Mouse (Mus musculus) lung, embryonic 16.5 days (tissue): ENCODE measurements around the gene Slc4a4. TPM values are rescaled to one million over a fixed set of nuclear protein-coding genes. Genes with fewer than 3 reads are reported as not detected.
A peak's percentile ranks its signal among the peaks of the same experiment; 100 is the strongest.

Experiments used
- ATAC-seq: fragments of 200-750 bp; cut with Nextera tagmentation; 2 replicates; pipeline ENCODE4 v1.8.0; 2017; ENCODE audit warnings: low read depth, mild to moderate bottlenecking, moderate library complexity
- H3K27ac ChIP-seq: fragments of 300-500 bp; sonication (generic); 2 replicates; pipeline ENCODE4 v1.5.1; 2014; ENCODE audit warnings: mild to moderate bottlenecking, control low read depth, low read length
- H3K27me3 ChIP-seq: fragments of 300-500 bp; sonication (generic); 2 replicates; pipeline ENCODE4 v1.6.1; 2014; ENCODE audit warnings: low read depth, low read length, mixed read lengths; ENCODE audit not compliant: control insufficient read depth, insufficient read depth
- H3K36me3 ChIP-seq: fragments of 300-500 bp; sonication (generic); 2 replicates; pipeline ENCODE4 v1.6.1; 2014; ENCODE audit warnings: low read length; ENCODE audit not compliant: control insufficient read depth, insufficient read depth
- H3K4me1 ChIP-seq: fragments of 300-500 bp; sonication (generic); replicated peaks from 2 replicates; pipeline ENCODE4 v1.6.1; 2014; ENCODE audit warnings: low read length, mixed read lengths; ENCODE audit not compliant: control insufficient read depth, insufficient read depth
- H3K4me2 ChIP-seq: fragments of 300-500 bp; sonication (generic); 2 replicates; pipeline ENCODE4 v1.6.1; 2014; ENCODE audit warnings: low read depth, low read length, control low read depth
- H3K4me3 ChIP-seq: fragments of 300-500 bp; sonication (generic); 2 replicates; pipeline ENCODE4 v1.5.1; 2014; ENCODE audit warnings: mild to moderate bottlenecking, low read length, control low read depth
- H3K9ac ChIP-seq: fragments of 300-500 bp; sonication (generic); 2 replicates; pipeline ENCODE4 v1.6.1; 2014; ENCODE audit warnings: low read length, control low read depth
- H3K9me3 ChIP-seq: fragments of 300-500 bp; sonication (generic); 2 replicates; pipeline ENCODE4 v1.6.1; 2016; ENCODE audit warnings: low read length; ENCODE audit not compliant: control insufficient read depth
- WGBS: fragments of 180-500 bp; shearing (Covaris S2); extraction: QIAGEN DNeasy Blood & Tissue Kit; methylation state at CpG from one replicate; pipeline ENCODE4 v1.1.7; 2014; 5-methylcytosine and 5-hydroxymethylcytosine counted together
- polyA plus RNA-seq: library from polyadenylated mRNA; unstranded; fragments of >200 nt; fragmentation: Nextera tagmentation; extraction: Ambion mirVana; gene quantifications from 2 replicates; pipeline ENCODE4 v1.2.1, GENCODE M21; 2015

Slc4a4 gene
- polyA plus RNA-seq, 1 experiment from 2014 or later: 2.8 TPM

DNA sequence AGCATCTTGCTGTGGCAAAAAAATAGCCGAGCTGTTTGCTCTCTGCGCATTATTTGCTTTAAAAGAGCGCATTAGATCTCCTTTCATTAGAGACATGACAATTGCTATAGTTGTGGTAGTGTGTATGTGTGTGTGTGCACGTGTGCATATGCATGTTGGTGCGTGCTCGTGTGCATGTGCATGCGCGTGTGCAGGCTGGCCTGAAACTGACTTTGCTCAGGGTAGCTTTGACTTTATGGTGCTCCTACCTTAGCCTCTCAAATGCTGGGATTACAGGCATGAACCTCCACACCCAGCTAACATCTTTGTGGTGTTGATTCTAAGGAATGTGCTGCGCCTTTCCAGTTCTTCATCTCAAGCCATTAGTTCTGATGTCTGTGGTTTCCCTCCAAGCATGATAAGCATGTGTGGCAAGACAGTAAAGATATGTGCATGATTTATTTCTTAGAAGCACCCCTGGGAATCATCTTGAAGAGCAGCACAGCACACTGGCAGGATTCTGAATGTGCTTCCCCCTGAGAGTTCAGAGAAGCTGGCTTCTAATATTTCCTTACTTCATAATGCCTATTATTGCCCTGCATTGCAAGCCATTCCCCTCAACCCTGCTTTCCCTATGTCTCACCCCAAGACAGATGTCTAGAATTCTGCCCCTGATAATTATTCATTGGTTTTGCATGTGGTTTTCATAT lies 373.3 kb downstream of the Slc4a4 start:
- Histone ChIP-seq H3K27ac (no peak overlapping the region), H3K27me3 (no peaks in the 10 kb centered on the region), H3K9ac (no peak overlapping the region), H3K9me3 (no peaks in the 10 kb centered on the region), H3K4me2 (no peak overlapping the region), H3K4me1 (no peaks in the 10 kb centered on the region), H3K4me3 (no peak overlapping the region), H3K36me3 (no peaks in the 10 kb centered on the region)
- no peak for ATAC-seq
- 88% methylated on average over 9 of the region's 9 CpGs for WGBS

DNA sequence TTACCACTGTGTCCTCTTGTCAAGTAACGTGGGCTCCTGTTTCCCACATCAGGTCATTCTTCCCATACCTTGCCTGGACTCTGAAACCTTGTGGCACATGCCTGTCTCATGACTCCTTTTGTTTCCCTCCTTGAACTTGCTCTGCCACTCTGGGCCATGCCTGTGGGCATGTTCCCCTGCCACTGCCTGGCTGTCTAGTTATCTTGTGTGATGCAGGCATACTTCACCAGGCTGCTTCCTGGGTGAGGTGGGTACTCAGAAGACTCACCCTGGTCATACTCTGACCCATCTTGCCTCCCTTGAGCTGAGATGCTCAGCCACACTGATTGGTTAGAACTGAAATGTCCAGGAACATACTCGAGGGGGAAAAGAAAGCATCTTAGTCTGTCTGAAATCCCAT lies 390.4 kb downstream of the Slc4a4 start:
- H3K27ac ChIP-seq: peak overlapping the region; percentile 92
- peak; percentile 67 for ATAC-seq
- H3K36me3 ChIP-seq: no peaks in the 10 kb centered on the region
- H3K4me3 ChIP-seq: no peak overlapping the region
- H3K27me3 ChIP-seq: no peaks in the 10 kb centered on the region
- H3K4me2 ChIP-seq: no peak overlapping the region
- H3K9me3 ChIP-seq: no peaks in the 10 kb centered on the region
- WGBS: 54% methylated on average over 2 of the region's 2 CpGs
- H3K4me1 ChIP-seq: no peaks in the 10 kb centered on the region; the same call in 1 of the 2 replicates
- H3K9ac ChIP-seq: no peak overlapping the region

DNA sequence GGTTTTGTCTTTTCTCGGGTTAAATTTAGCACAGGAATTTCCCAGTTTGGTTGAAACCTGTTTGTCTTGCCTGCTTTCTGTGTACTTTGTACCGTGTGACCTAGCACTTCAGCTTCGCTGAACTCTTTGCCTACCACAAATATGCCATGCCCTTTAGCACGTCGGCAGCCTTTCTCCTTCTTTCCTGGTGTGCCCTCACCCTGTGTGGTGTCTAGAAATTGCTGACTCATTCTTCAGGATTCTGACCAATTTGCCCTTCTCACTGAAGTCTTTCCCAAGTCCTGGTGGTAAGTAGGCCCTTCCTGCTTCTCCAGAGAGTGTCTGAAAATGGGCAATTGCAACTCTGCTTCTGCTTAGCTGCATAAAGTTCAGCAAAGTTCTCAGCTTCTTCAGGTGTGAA lies 391.0 kb downstream of the Slc4a4 start:
- Histone ChIP-seq H3K4me2 (no peak overlapping the region), H3K4me3 (no peak overlapping the region), H3K4me1 (no peaks in the 10 kb centered on the region; the same call in 1 of the 2 replicates), H3K9ac (no peak overlapping the region), H3K27me3 (no peaks in the 10 kb centered on the region), H3K27ac (peak overlapping the region; percentile 92), H3K36me3 (no peaks in the 10 kb centered on the region), H3K9me3 (no peaks in the 10 kb centered on the region)
- WGBS: 54% methylated on average over 5 of the region's 5 CpGs
- ATAC-seq: peak; percentile 95

DNA sequence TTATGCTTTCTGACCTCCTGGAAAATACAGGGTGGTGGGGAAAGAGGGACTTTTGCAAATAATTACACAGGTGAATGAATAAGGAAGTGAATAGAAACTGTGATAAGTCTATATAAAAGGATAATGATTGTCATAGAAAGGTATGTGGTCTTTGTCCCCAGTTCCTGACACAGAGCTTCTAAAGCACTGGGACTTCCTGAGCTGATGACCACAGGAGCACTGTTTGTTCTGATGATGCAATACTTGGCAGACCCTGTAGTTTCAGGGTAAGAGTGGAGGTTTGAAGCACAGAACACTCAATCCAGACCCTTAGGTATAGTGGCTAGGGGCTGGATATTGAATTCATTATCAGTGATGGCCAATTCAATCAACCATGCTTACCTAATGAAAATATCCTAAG lies 391.7 kb downstream of the Slc4a4 start:
- Histone ChIP-seq H3K4me2 (no peak overlapping the region), H3K4me3 (no peak overlapping the region), H3K27ac (peak overlapping the region; percentile 25), H3K4me1 (no peaks in the 10 kb centered on the region; the same call in 1 of the 2 replicates), H3K36me3 (no peaks in the 10 kb centered on the region), H3K27me3 (no peaks in the 10 kb centered on the region), H3K9ac (no peak overlapping the region), H3K9me3 (no peaks in the 10 kb centered on the region)
- peak; percentile 42; the same call in 1 of the 2 replicates for ATAC-seq

DNA sequence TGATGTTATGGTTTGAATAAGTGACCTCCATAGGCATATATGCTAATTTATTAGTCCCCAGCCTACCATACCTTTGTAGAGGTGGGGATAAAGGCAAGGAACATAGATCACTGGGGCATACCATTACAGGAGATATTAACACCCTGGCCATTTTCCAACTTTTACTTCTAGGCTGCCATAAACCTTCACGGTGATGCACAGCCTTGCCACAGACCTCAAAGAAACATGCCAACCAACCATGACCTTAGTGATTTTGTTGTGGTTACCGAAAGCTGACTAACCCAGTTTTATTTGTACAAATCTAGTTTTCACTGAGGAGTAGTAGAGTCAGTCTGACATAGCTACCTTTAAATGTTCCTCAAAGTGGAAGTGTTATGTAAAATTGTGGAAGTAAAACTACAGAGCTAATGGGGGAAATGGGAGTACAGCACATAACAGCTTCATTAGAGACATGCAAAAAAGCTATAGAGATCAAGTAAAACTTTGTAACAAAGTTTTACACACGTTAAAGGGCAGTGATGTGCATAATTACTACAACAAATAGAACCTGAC lies 393.8 kb downstream of the Slc4a4 start:
- no peaks in the 10 kb centered on the region for H3K27me3 ChIP-seq
- no peaks in the 10 kb centered on the region; the same call in 1 of the 2 replicates for H3K4me1 ChIP-seq
- 77% methylated on average over 3 of the region's 3 CpGs for WGBS
- no peak overlapping the region for H3K4me3 ChIP-seq
- no peak overlapping the region for H3K4me2 ChIP-seq
- no peaks in the 10 kb centered on the region for H3K9me3 ChIP-seq
- no peak overlapping the region for H3K9ac ChIP-seq
- H3K36me3 ChIP-seq: no peaks in the 10 kb centered on the region
- ATAC-seq: no peak
- no peak overlapping the region for H3K27ac ChIP-seq

Other genes with a start within 250 kb of the Slc4a4 start
- 30.8 and 47.7 TPM in 2 replicates for gene Grsf1, start 210.6 kb upstream of the Slc4a4 start, polyA plus RNA-seq
- gene Mob1b, start 166.0 kb upstream of the Slc4a4 start, polyA plus RNA-seq: 12.1 and 13.4 TPM in 2 replicates
- 47.1 and 47.4 TPM in 2 replicates for gene Dck, start 121.8 kb upstream of the Slc4a4 start, polyA plus RNA-seq